15 mouse cellular contexts compared by ENCODE assay signal in genomic region chr4:154935788-154936187, GRCm38 (mm10). TPM values are rescaled to one million over a fixed set of nuclear protein-coding genes. Genes with fewer than 3 reads are reported as not detected.
DNase-seq lines count a peak whose midpoint lies in the region; ATAC-seq and TF ChIP-seq lines count a peak whose summit lies in the region.
"Had no signal": no experiment of that assay in that cellular context is flagged by ENCODE, and none has a peak within 500 bp of the region (broad histone marks: within the 10 kb centered on the region; RNA-seq: fewer than 3 reads in every experiment).

No protein-coding gene starts in this region.

- H3K9ac ChIP-seq in intestine, postnatal 0 days (ENCODE audit: low read depth, low read length): no peak overlapping the region
- H3K9ac ChIP-seq in intestine, embryonic 16.5 days (ENCODE audit: low read depth, low read length): no peak overlapping the region
- H3K9ac ChIP-seq in kidney, embryonic 15.5 days: no peak overlapping the region
- H3K9ac ChIP-seq: heart, embryonic 12.5 days; hindbrain, embryonic 13.5 days; limb, embryonic 13.5 days had no signal

- peak; percentile 65 to 76 for DNase-seq in CD8-positive naive resting alpha-beta T cell, adult 2 months (ENCODE audit: low read depth in 2 of 2, low spot score in 2 of 2)
- DNase-seq in thymus, adult 2 months: peak; percentile 71
- DNase-seq in kidney, adult 11 months: no peak
- DNase-seq in left cerebral cortex, postnatal 36 days (ENCODE audit: low spot score in 2 of 2): no peak
- DNase-seq: cerebellum, adult 2 months; retina, postnatal 1 day had no signal

- intact Hi-C loops in left cerebral cortex, postnatal 36 days (cut with DNase I): no loop called here

- H3K4me2 ChIP-seq in intestine, postnatal 0 days (replicated peaks; ENCODE audit: low read depth): no peak overlapping the region
- no peak overlapping the region for H3K4me2 ChIP-seq in intestine, embryonic 16.5 days (ENCODE audit: low read depth, low read length)
- H3K4me2 ChIP-seq in kidney, embryonic 15.5 days: no peak overlapping the region
- H3K4me2 ChIP-seq: heart, embryonic 12.5 days; hindbrain, embryonic 13.5 days; limb, embryonic 13.5 days had no signal

- peak; percentile 31 for TF ChIP-seq CTCF in intestine, postnatal 0 days (IDR thresholded peaks at IDR 0.05; ENCODE audit: low read depth)
- TF ChIP-seq CTCF in thymus, adult 2 months (IDR thresholded peaks at IDR 0.05; ENCODE audit: borderline replicate concordance, control insufficient read depth, extremely low read depth, insufficient read depth, low read length, poor library complexity): peak; percentile 61; the same call in 1 of the 2 replicates

- no peak for TF ChIP-seq POLR2A in thymus, adult 2 months (IDR thresholded peaks at IDR 0.05; ENCODE audit: control insufficient read depth, extremely low read depth, insufficient read depth, low read length, poor library complexity)

- H3K9me3 ChIP-seq in intestine, postnatal 0 days (ENCODE audit: control insufficient read depth): no peaks in the 10 kb centered on the region
- no peaks in the 10 kb centered on the region for H3K9me3 ChIP-seq in intestine, embryonic 16.5 days (ENCODE audit: control insufficient read depth, low read length)
- no peaks in the 10 kb centered on the region for H3K9me3 ChIP-seq in kidney, embryonic 15.5 days (replicated peaks)
- H3K9me3 ChIP-seq: heart, embryonic 12.5 days; hindbrain, embryonic 13.5 days; limb, embryonic 13.5 days; megakaryocyte, embryonic 14.5 days had no signal

- H3K4me1 ChIP-seq in intestine, postnatal 0 days (replicated peaks; ENCODE audit: control insufficient read depth, insufficient read depth, low read length): no peaks in the 10 kb centered on the region
- H3K4me1 ChIP-seq in intestine, embryonic 16.5 days (ENCODE audit: control insufficient read depth, insufficient read depth, low read length): no peaks in the 10 kb centered on the region
- peaks cover 30% of the 10 kb centered on the region for H3K4me1 ChIP-seq in thymus, adult 2 months (replicated peaks; ENCODE audit: control insufficient read depth, insufficient read depth, low read length)
- peaks cover 4% of the 10 kb centered on the region; the same call in 1 of the 2 replicates for H3K4me1 ChIP-seq in kidney, embryonic 15.5 days
- H3K4me1 ChIP-seq: heart, embryonic 12.5 days; limb, embryonic 13.5 days had no signal

- H3K27me3 ChIP-seq in intestine, postnatal 0 days (replicated peaks; ENCODE audit: control insufficient read depth, insufficient read depth, low read length): no peaks in the 10 kb centered on the region
- no peaks in the 10 kb centered on the region for H3K27me3 ChIP-seq in intestine, embryonic 16.5 days (replicated peaks; ENCODE audit: control insufficient read depth, insufficient read depth, low read length)
- H3K27me3 ChIP-seq in thymus, adult 2 months (ENCODE audit: control insufficient read depth, insufficient read depth, low read length): no peaks in the 10 kb centered on the region
- no peaks in the 10 kb centered on the region; the same call in 1 of the 2 replicates for H3K27me3 ChIP-seq in kidney, embryonic 15.5 days
- H3K27me3 ChIP-seq: CH12.LX; hindbrain, embryonic 13.5 days had no signal

- H3K36me3 ChIP-seq in intestine, postnatal 0 days (ENCODE audit: control insufficient read depth, insufficient read depth): no peaks in the 10 kb centered on the region
- no peaks in the 10 kb centered on the region for H3K36me3 ChIP-seq in intestine, embryonic 16.5 days (ENCODE audit: control insufficient read depth, insufficient read depth, low read length)
- H3K36me3 ChIP-seq in thymus, adult 2 months (ENCODE audit: control insufficient read depth, insufficient read depth, low read length): no peaks in the 10 kb centered on the region
- no peaks in the 10 kb centered on the region for H3K36me3 ChIP-seq in kidney, embryonic 15.5 days
- H3K36me3 ChIP-seq: heart, embryonic 12.5 days; hindbrain, embryonic 13.5 days; limb, embryonic 13.5 days had no signal

- no peak overlapping the region for H3K27ac ChIP-seq in intestine, postnatal 0 days (ENCODE audit: low read depth, low read length)
- H3K27ac ChIP-seq in intestine, embryonic 16.5 days (ENCODE audit: low read length): no peak overlapping the region
- H3K27ac ChIP-seq in thymus, adult 2 months (ENCODE audit: control insufficient read depth, insufficient read depth, low read length): peak overlapping the region; percentile 98
- H3K27ac ChIP-seq in kidney, embryonic 15.5 days: no peak overlapping the region
- H3K27ac ChIP-seq: hindbrain, embryonic 13.5 days; limb, embryonic 13.5 days had no signal

- H3K4me3 ChIP-seq in intestine, postnatal 0 days (ENCODE audit: low read depth, low read length): no peak overlapping the region
- H3K4me3 ChIP-seq in intestine, embryonic 16.5 days (ENCODE audit: low read length): no peak overlapping the region
- no peak overlapping the region for H3K4me3 ChIP-seq in thymus, adult 2 months (ENCODE audit: control insufficient read depth, insufficient read depth, low read length)
- H3K4me3 ChIP-seq in kidney, embryonic 15.5 days (replicated peaks): no peak overlapping the region
- H3K4me3 ChIP-seq: heart, embryonic 12.5 days; hindbrain, embryonic 13.5 days; limb, embryonic 13.5 days; megakaryocyte, embryonic 14.5 days had no signal

- WGBS in intestine, postnatal 0 days: 83% methylated on average over 7 of the region's 7 CpGs
- 85% methylated on average over 7 of the region's 7 CpGs for WGBS in intestine, embryonic 16.5 days
- 85% methylated on average over 7 of the region's 7 CpGs for WGBS in thymus, adult 2 months
- WGBS in kidney, embryonic 15.5 days: 78% methylated on average over 7 of the region's 7 CpGs

- no peak for ATAC-seq in intestine, postnatal 0 days
- ATAC-seq in intestine, embryonic 16.5 days: no peak
- ATAC-seq in erythroid progenitor cell, adult 5-6 weeks (replicated peaks; ENCODE audit: low FRiP score, poor library complexity, severe bottlenecking): peak; percentile 62; the same call in 1 of the 2 replicates
- no peak for ATAC-seq in kidney, embryonic 15.5 days (replicated peaks; ENCODE audit: low FRiP score)

RNA-seq across cellular contexts. Expression of gene Tnfrsf14, which starts 7.4 kb away (rescaled TPM):
- polyA plus RNA-seq in intestine, postnatal 0 days (2015; fragmentation: Nextera tagmentation; extraction: Ambion mirVana): 1.9 and 2.9 TPM in 2 replicates
- 2.3 and 3.5 TPM in 2 replicates for polyA plus RNA-seq in intestine, embryonic 16.5 days (2015; fragmentation: Nextera tagmentation; extraction: Ambion mirVana)
- 845 and 899 TPM in 2 replicates for total RNA-seq in erythroid progenitor cell, adult 5-6 weeks (2015; ENCODE audit: low replicate concordance)
- total RNA-seq in erythroid progenitor cell, adult 5-6 weeks (2017; ENCODE audit: low replicate concordance): 775 and 1,097 TPM in 2 replicates
- polyA plus RNA-seq in thymus, adult 2 months (2012; rRNA removed): 215 and 227 TPM in 2 replicates
- polyA plus RNA-seq in kidney, embryonic 15.5 days (2015; fragmentation: Nextera tagmentation; extraction: Ambion mirVana): 1.7 TPM in 2 replicates
- total RNA-seq in left cerebral cortex, postnatal 36 days (2021): 1 to 10 TPM; 1.5 to 2.1 TPM

RNA-seq across cellular contexts. Expression of gene Hes5, which starts 24.9 kb away (rescaled TPM):
- polyA plus RNA-seq in intestine, postnatal 0 days (2015; fragmentation: Nextera tagmentation; extraction: Ambion mirVana): 0.20 and 0.29 TPM in 2 replicates
- polyA plus RNA-seq in intestine, embryonic 16.5 days (2015; fragmentation: Nextera tagmentation; extraction: Ambion mirVana): 1.3 and 1.4 TPM in 2 replicates
- not detected in 2 replicates for total RNA-seq in erythroid progenitor cell, adult 5-6 weeks (2015; ENCODE audit: low replicate concordance)
- total RNA-seq in erythroid progenitor cell, adult 5-6 weeks (2017; ENCODE audit: low replicate concordance): not detected in 2 replicates
- 4.1 and 5.6 TPM in 2 replicates for polyA plus RNA-seq in thymus, adult 2 months (2012; rRNA removed)
- 19.6 and 20.7 TPM in 2 replicates for polyA plus RNA-seq in kidney, embryonic 15.5 days (2015; fragmentation: Nextera tagmentation; extraction: Ambion mirVana)
- 10 to 100 TPM; 36.5 to 38.6 TPM for total RNA-seq in left cerebral cortex, postnatal 36 days (2021)

RNA-seq across cellular contexts. Expression of gene Pank4, which starts 28.1 kb away (rescaled TPM):
- polyA plus RNA-seq in intestine, postnatal 0 days (2015; fragmentation: Nextera tagmentation; extraction: Ambion mirVana): 10.9 and 11.5 TPM in 2 replicates
- 32.4 and 34.2 TPM in 2 replicates for polyA plus RNA-seq in intestine, embryonic 16.5 days (2015; fragmentation: Nextera tagmentation; extraction: Ambion mirVana)
- total RNA-seq in erythroid progenitor cell, adult 5-6 weeks (2015; ENCODE audit: low replicate concordance): 61.3 and 78.0 TPM in 2 replicates
- total RNA-seq in erythroid progenitor cell, adult 5-6 weeks (2017; ENCODE audit: low replicate concordance): 40.0 and 50.1 TPM in 2 replicates
- polyA plus RNA-seq in thymus, adult 2 months (2012; rRNA removed): 121 and 155 TPM in 2 replicates
- polyA plus RNA-seq in kidney, embryonic 15.5 days (2015; fragmentation: Nextera tagmentation; extraction: Ambion mirVana): 45.2 and 46.3 TPM in 2 replicates
- total RNA-seq in left cerebral cortex, postnatal 36 days (2021): 10 to 100 TPM; 35.2 to 46.6 TPM

RNA-seq across cellular contexts. Expression of gene Fam213b, which starts 36.9 kb away (rescaled TPM):
- polyA plus RNA-seq in intestine, postnatal 0 days (2015; fragmentation: Nextera tagmentation; extraction: Ambion mirVana): 66.9 and 68.5 TPM in 2 replicates
- polyA plus RNA-seq in intestine, embryonic 16.5 days (2015; fragmentation: Nextera tagmentation; extraction: Ambion mirVana): 39.7 and 42.8 TPM in 2 replicates
- 2.5 and 13.7 TPM in 2 replicates for total RNA-seq in erythroid progenitor cell, adult 5-6 weeks (2015; ENCODE audit: low replicate concordance)
- 6.1 and 13.0 TPM in 2 replicates for total RNA-seq in erythroid progenitor cell, adult 5-6 weeks (2017; ENCODE audit: low replicate concordance)
- 77.1 and 105 TPM in 2 replicates for polyA plus RNA-seq in thymus, adult 2 months (2012; rRNA removed)
- 34.1 and 40.6 TPM in 2 replicates for polyA plus RNA-seq in kidney, embryonic 15.5 days (2015; fragmentation: Nextera tagmentation; extraction: Ambion mirVana)
- 10 to 100 TPM; 51.1 to 68.5 TPM for total RNA-seq in left cerebral cortex, postnatal 36 days (2021)

Comparison
In these comparisons a context has a peak if more than half of its experiments do, and no peak if none do; other contexts are left out.
1. DNase-seq: peak in CD8-positive naive resting alpha-beta T cell, adult 2 months (2 of 2) and thymus, adult 2 months (single experiment); none in kidney, adult 11 months (single experiment) and left cerebral cortex, postnatal 36 days (0 of 2).
2. RNA of gene Tnfrsf14, which starts 7.4 kb away (polyA plus RNA-seq): 215 to 227 TPM in thymus, adult 2 months; 2.3 to 3.5 TPM in intestine, embryonic 16.5 days, 1.9 to 2.9 TPM in intestine, postnatal 0 days and 1.7 TPM in kidney, embryonic 15.5 days; every median in the first group is over 10 times any median in the second.